Comparison of ENCODE assay signal across 9 mouse cellular contexts in genomic region chr7:49558895-49559294, GRCm38 (mm10).
DNase-seq lines count a peak whose midpoint lies in the region; ATAC-seq and TF ChIP-seq lines count a peak whose summit lies in the region.
"Had no signal": no experiment of that assay in that cellular context is flagged by ENCODE, and none has a peak within 500 bp of the region (broad histone marks: within the 10 kb centered on the region; RNA-seq: fewer than 3 reads in every experiment).

No protein-coding gene starts in this region.

- H3K36me3 ChIP-seq in liver, embryonic 12.5 days = 0 out of 2 replicates have a peak, but pooled peaks cover 8% of the 10 kb centered on the region
- H3K36me3 ChIP-seq in forebrain, postnatal 0 days (ENCODE audit: insufficient read depth) = peaks cover 17% of the 10 kb centered on the region; the same call in 1 of the 2 replicates

- H3K27ac ChIP-seq in liver, embryonic 12.5 days = no peak overlapping the region
- no peak overlapping the region for H3K27ac ChIP-seq in cerebellum, adult 2 months (ENCODE audit: insufficient read depth, low read length)
- no peak overlapping the region for H3K27ac ChIP-seq in forebrain, postnatal 0 days (ENCODE audit: low read depth, low read length)
- H3K27ac ChIP-seq: liver, embryonic 14.5 days had no signal

- WGBS in liver, embryonic 12.5 days (ENCODE audit: insufficient replicate concordance) = 72% methylated on average over 5 of the region's 5 CpGs
- WGBS in cerebellum, adult 2 months = 35% methylated on average over 5 of the region's 5 CpGs
- 70% methylated on average over 5 of the region's 5 CpGs for WGBS in forebrain, postnatal 0 days

- H3K9me3 ChIP-seq in liver, embryonic 12.5 days (replicated peaks) = no peaks in the 10 kb centered on the region
- no peaks in the 10 kb centered on the region for H3K9me3 ChIP-seq in forebrain, postnatal 0 days (ENCODE audit: low read length)

- no peak for TF ChIP-seq CTCF in cerebellum, adult 2 months (IDR thresholded peaks at IDR 0.05; ENCODE audit: borderline replicate concordance, insufficient read depth, low read depth, low read length)
- no peak for TF ChIP-seq CTCF in forebrain, postnatal 0 days (IDR thresholded peaks at IDR 0.05; ENCODE audit: low read depth)

- no peak overlapping the region for H3K4me3 ChIP-seq in liver, embryonic 12.5 days
- H3K4me3 ChIP-seq in cerebellum, adult 2 months (replicated peaks; ENCODE audit: insufficient read depth, low read depth, low read length) = no peak overlapping the region
- no peak overlapping the region for H3K4me3 ChIP-seq in forebrain, postnatal 0 days (ENCODE audit: low read depth, low read length)

- no peak for ATAC-seq in liver, embryonic 12.5 days
- ATAC-seq in forebrain, postnatal 0 days = peak; percentile 59

- H3K27me3 ChIP-seq in liver, embryonic 12.5 days (replicated peaks) = no peaks in the 10 kb centered on the region
- H3K27me3 ChIP-seq in cerebellum, adult 2 months (ENCODE audit: control insufficient read depth, insufficient read depth, low read length) = no peaks in the 10 kb centered on the region
- no peaks in the 10 kb centered on the region for H3K27me3 ChIP-seq in forebrain, postnatal 0 days (ENCODE audit: insufficient read depth, low read length)

- no peak overlapping the region for H3K4me2 ChIP-seq in liver, embryonic 12.5 days
- no peak overlapping the region for H3K4me2 ChIP-seq in forebrain, postnatal 0 days (ENCODE audit: low read depth)

- no peak for TF ChIP-seq POLR2A in cerebellum, adult 2 months (IDR thresholded peaks at IDR 0.05; ENCODE audit: borderline replicate concordance, insufficient read depth, low read length)

- H3K4me1 ChIP-seq in liver, embryonic 12.5 days = 0 out of 2 replicates have a peak, but pooled peaks cover 3% of the 10 kb centered on the region
- H3K4me1 ChIP-seq in cerebellum, adult 2 months (ENCODE audit: control insufficient read depth, insufficient read depth, low read length) = peaks cover 25% of the 10 kb centered on the region
- H3K4me1 ChIP-seq in forebrain, postnatal 0 days (ENCODE audit: insufficient read depth) = no peaks in the 10 kb centered on the region

- peak; percentile 16 for DNase-seq in liver
- peak; percentile 51 to 55 for DNase-seq in cerebellum, adult 2 months
- peak; percentile 51 for DNase-seq in forebrain, postnatal 0 days
- peak; percentile 53 to 76 for DNase-seq in lung, postnatal 4 days
- no peak for DNase-seq in retina, postnatal 1 day
- no peak for DNase-seq in gastrocnemius, adult 8-10 months (ENCODE audit: low spot score in 2 of 2)
- DNase-seq: thymus, postnatal 25 days had no signal

- no peak overlapping the region for H3K9ac ChIP-seq in liver, embryonic 12.5 days
- no peak overlapping the region for H3K9ac ChIP-seq in forebrain, postnatal 0 days
- H3K9ac ChIP-seq: liver, embryonic 14.5 days had no signal

Comparison
In these comparisons a context has a peak if more than half of its experiments do, and no peak if none do; other contexts are left out.
1. DNase-seq: peak in liver (single experiment), cerebellum, adult 2 months (2 of 2), forebrain, postnatal 0 days (single experiment) and lung, postnatal 4 days (2 of 2); none in retina, postnatal 1 day (single experiment) and gastrocnemius, adult 8-10 months (0 of 2).